Comparison of ENCODE assay signal across 8 mouse cellular contexts in the genomic region with DNA sequence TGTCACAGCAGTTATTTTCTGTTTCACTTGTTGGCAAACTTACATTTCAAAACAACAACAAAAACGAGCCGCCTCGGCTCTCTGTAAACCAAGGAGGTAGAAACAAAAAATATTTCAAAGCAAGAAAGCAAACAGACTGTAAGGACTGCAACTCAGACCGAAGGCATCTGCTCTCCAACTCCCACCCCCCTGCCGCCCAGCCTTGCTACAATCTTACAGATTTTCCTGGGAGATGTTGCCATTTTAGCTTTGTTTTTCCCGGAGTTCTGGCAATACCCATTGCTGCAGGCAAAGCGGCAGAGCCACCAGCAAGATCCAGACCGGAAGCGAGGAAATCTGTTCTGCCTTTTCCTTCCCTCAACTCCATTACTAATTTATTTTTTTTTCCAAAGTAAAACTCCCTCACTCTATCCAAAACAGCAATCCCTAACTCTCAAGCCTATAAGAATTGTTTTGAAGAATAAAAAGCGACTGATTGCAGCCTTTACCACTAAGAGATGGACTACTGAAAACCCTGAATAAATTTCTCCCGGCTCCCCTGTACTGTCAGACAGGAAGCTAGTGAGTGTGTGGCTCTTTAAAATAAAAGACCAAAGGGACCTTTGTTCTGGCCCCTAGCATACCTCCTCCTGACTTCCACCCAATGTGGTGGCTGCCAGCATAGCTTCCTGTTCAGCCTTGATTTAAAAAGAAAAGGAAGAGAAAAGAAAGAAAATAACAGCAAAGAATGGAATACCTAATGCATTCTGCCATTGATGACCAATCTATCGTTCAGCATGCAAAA.
A peak's percentile ranks its signal among the peaks of the same experiment; 100 is the strongest.
DNase-seq lines count a peak whose midpoint lies in the region; ATAC-seq and TF ChIP-seq lines count a peak whose summit lies in the region.

No protein-coding gene starts in this region.

- ATAC-seq in limb, embryonic 13.5 days (ENCODE audit: low FRiP score, low read depth) = no peak
- ATAC-seq in stomach, embryonic 15.5 days (ENCODE audit: insufficient read depth, low FRiP score, low read depth) = no peak

- 42% methylated on average over 12 of the region's 12 CpGs for WGBS in hindbrain, embryonic 10.5 days
- WGBS in limb, embryonic 13.5 days = 27% methylated on average over 12 of the region's 12 CpGs
- WGBS in stomach, embryonic 15.5 days = 54% methylated on average over 12 of the region's 12 CpGs

- H3K4me3 ChIP-seq in left cerebral cortex, adult 2 months = peak overlapping the region; percentile 34
- H3K4me3 ChIP-seq in embryonic fibroblast, embryonic 13.5 days (ENCODE audit: insufficient read depth, low read length) = peak overlapping the region; percentile 10
- peak overlapping the region; percentile 30 for H3K4me3 ChIP-seq in hindbrain, embryonic 10.5 days
- peak overlapping the region; percentile 30 for H3K4me3 ChIP-seq in limb, embryonic 13.5 days
- H3K4me3 ChIP-seq in stomach, embryonic 15.5 days (replicated peaks) = no peak overlapping the region

- peaks cover 5% of the 10 kb centered on the region for H3K4me1 ChIP-seq in embryonic fibroblast, embryonic 13.5 days (ENCODE audit: control insufficient read depth, insufficient read depth, low read length)
- peaks cover 27% of the 10 kb centered on the region for H3K4me1 ChIP-seq in hindbrain, embryonic 10.5 days (replicated peaks)
- peaks cover 31% of the 10 kb centered on the region for H3K4me1 ChIP-seq in limb, embryonic 13.5 days
- H3K4me1 ChIP-seq in stomach, embryonic 15.5 days = no peaks in the 10 kb centered on the region

- TF ChIP-seq CTCF in left cerebral cortex, adult 2 months (IDR thresholded peaks at IDR 0.05) = no peak
- TF ChIP-seq CTCF in embryonic fibroblast, embryonic 13.5 days (IDR thresholded peaks at IDR 0.05; ENCODE audit: borderline replicate concordance, insufficient read depth, low read length) = no peak

- no peak for TF ChIP-seq POLR2A in embryonic fibroblast, embryonic 13.5 days (IDR thresholded peaks at IDR 0.05; ENCODE audit: low read depth, low read length)

- DNase-seq in left cerebral cortex, adult 2 months (ENCODE audit: extremely low spot score in 1 of 2, low spot score in 2 of 2) = peak in 1 of 2 experiments; percentile 36
- DNase-seq in left cerebral cortex, adult 8-10 months (ENCODE audit: low spot score in 2 of 2) = no peak
- DNase-seq in hindbrain, embryonic 10.5 days (ENCODE audit: low spot score) = no peak
- DNase-seq in frontal cortex, postnatal 25 days (ENCODE audit: low spot score in 2 of 2) = no peak
- DNase-seq in natural killer cell, adult 2 months (ENCODE audit: low spot score in 2 of 2) = no peak

- intact Hi-C loops in left cerebral cortex, adult 2 months (cut with DNase I) = no loop called here

- H3K9me3 ChIP-seq in hindbrain, embryonic 10.5 days = no peaks in the 10 kb centered on the region
- H3K9me3 ChIP-seq in limb, embryonic 13.5 days = no peaks in the 10 kb centered on the region
- H3K9me3 ChIP-seq in stomach, embryonic 15.5 days = no peaks in the 10 kb centered on the region

- H3K9ac ChIP-seq in limb, embryonic 13.5 days = 0 out of 2 replicates have a peak overlapping the region, but pooled peaks have one; percentile 31
- H3K9ac ChIP-seq in stomach, embryonic 15.5 days = no peak overlapping the region

- peak overlapping the region; percentile 37 for H3K27ac ChIP-seq in left cerebral cortex, adult 2 months
- 0 out of 2 replicates have a peak overlapping the region, but pooled peaks have one; percentile 10 for H3K27ac ChIP-seq in embryonic fibroblast, embryonic 13.5 days (ENCODE audit: insufficient read depth, low read length)
- H3K27ac ChIP-seq in hindbrain, embryonic 10.5 days = peak overlapping the region; percentile 85
- H3K27ac ChIP-seq in limb, embryonic 13.5 days = peak overlapping the region; percentile 72
- H3K27ac ChIP-seq in stomach, embryonic 15.5 days = no peak overlapping the region

- no peaks in the 10 kb centered on the region for H3K27me3 ChIP-seq in hindbrain, embryonic 10.5 days (ENCODE audit: insufficient read depth, poor library complexity, severe bottlenecking)
- no peaks in the 10 kb centered on the region for H3K27me3 ChIP-seq in limb, embryonic 13.5 days
- no peaks in the 10 kb centered on the region for H3K27me3 ChIP-seq in stomach, embryonic 15.5 days (replicated peaks)

- H3K4me2 ChIP-seq in limb, embryonic 13.5 days (replicated peaks) = peak overlapping the region; percentile 56
- peak overlapping the region; percentile 30 for H3K4me2 ChIP-seq in stomach, embryonic 15.5 days

- 0 out of 2 replicates have a peak, but pooled peaks cover 5% of the 10 kb centered on the region for H3K36me3 ChIP-seq in hindbrain, embryonic 10.5 days
- H3K36me3 ChIP-seq in limb, embryonic 13.5 days = 0 out of 2 replicates have a peak, but pooled peaks cover 3% of the 10 kb centered on the region
- H3K36me3 ChIP-seq in stomach, embryonic 15.5 days = no peaks in the 10 kb centered on the region
